Mouse (Mus musculus): ENCODE results near the gene Ifngr2.
A peak's percentile ranks its signal among the peaks of the same experiment; 100 is the strongest.

The Ifngr2 gene

GRCm38 (mm10) chr16:91599242-91599641 lies 52.4 kb downstream of the Ifngr2 start:
- no peak for DNase-seq (ENCODE audit: low read depth in 1 of 2, low spot score in 2 of 2)

DNA sequence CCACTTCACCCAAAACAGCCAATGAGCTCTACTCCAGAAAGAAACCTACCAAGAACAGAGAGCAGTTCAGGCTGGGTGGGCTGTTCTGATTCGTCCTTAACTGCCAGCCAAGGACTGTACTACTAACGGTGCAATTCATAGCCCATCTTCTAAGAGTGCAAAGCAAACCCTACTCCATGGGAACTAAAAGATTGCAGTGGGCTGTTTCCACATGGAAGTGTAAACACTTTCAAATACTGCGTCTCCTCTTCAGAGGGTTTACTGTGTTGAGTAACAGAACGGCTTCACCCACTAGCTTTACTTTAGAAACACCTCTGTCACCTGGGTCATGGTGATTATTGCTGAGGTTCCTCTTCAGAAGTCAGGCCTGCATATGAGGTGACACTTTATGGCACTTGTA lies 54.2 kb downstream of the Ifngr2 start:
- no peak for DNase-seq (ENCODE audit: low read depth in 1 of 2, low spot score in 2 of 2)

GRCm38 (mm10) chr16:91601693-91602092 lies 54.8 kb downstream of the Ifngr2 start:
- no peak for DNase-seq (ENCODE audit: low read depth in 1 of 2, low spot score in 2 of 2)

DNA sequence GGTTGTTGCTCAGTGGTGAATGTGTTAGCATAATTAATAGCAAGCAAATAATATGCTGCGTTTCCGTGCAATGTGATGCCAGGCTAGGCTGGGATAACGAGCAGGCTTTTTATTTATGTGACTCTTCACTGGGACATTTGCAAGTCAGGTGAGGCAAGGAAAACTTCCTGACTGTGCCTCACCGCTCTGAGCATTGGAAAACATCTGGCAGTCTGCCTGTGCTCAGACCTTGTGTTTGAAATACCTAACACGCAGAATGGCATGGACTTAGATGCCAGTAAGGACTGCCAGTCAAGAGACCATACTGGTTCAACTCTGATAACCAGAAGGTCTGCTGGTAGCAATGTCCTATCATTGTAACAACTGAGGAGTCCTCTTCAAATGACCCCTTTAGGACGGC lies 58.3 kb downstream of the Ifngr2 start:
- DNase-seq (ENCODE audit: low read depth in 1 of 2, low spot score in 2 of 2): no peak

- DNase-seq (ENCODE audit: low read depth in 1 of 2, low spot score in 2 of 2): peak in 1 of 2 experiments; percentile 41
Measured at GRCm38 (mm10) chr16:91606958-91607357, 60.1 kb downstream of the Ifngr2 start.

DNA sequence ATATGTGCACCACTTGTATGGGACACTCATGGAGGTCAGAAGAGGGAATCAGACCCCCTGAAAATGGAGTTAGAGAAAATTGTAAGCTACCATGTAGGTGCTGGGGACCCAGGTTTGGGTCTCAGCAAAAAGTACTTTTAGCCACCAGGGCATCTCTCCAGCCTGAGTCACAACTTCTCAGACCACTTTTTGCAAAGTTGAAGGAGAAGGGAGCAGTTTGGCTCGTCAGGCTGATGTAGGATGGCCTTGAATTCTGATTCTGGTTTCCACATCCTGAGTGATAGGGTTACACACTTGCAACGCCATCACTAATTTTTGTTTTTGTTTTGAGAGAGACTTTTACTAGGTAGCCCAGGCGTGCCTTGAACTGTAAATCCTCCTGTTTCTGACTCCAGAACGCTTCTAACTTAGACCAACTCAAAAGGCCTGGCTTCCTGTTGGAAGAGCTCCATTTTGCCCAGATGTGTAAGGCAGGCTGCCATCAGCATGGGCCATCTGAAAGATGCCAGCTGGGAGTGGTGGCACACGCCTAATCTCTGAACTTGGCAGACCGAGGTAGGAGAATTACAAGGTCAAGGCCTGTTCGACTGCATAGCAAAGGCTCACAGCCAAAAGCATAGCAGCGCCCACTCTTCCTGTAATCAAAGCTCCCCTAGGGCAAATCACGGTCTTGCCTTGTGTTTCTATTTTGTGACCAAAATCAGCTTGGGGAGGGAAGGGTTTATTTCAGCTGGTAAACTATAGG lies 62.8 kb downstream of the Ifngr2 start:
- no peak for DNase-seq (ENCODE audit: low read depth in 1 of 2, low spot score in 2 of 2)

DNA sequence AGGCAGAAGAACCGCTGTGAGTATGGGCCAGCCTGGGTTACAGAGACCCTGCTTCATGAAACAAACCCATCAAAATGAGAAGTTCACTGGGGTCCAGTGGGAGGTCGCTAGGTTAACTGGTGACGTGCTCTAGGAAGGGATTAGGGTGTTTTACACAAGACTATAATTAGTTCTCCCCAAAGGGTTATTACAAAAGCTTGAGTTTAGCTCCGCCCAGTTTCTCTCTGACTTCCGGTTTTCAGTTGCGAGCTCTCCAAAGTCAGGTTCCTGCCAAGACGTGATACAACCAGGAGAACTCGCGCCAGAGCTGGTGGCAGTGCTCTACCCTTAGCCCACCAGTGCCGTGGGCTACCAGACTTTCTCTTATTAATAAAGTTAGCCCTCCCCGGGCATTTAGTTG lies 64.4 kb downstream of the Ifngr2 start:
- DNase-seq (ENCODE audit: low read depth in 1 of 2, low spot score in 2 of 2): peak; percentile 51 to 57

DNA sequence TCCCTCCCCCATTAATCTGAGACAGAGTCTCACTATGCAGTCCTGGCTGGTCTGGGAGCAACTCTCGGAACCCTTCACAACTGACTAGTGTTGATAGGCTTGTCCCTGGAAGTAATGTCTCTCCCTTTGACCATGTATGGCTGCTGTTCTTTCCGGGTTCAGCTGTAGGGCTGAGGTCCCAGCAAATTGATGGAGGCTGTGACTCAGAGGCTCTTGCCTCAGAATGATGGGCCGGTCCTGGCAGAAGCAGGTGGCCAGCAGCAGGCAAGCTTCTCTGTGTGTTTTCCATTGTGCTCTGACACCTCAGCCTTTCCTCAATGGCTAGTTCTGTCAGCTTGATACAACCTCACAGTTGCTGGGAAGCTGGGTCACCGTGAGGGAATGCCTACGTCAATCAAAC lies 65.7 kb downstream of the Ifngr2 start:
- no peak for DNase-seq (ENCODE audit: low read depth in 1 of 2, low spot score in 2 of 2)

- DNase-seq (ENCODE audit: low read depth in 1 of 2, low spot score in 2 of 2): no peak
Measured at GRCm38 (mm10) chr16:91614552-91614951, 67.7 kb downstream of the Ifngr2 start.
